Mouse (Mus musculus) retina, postnatal 7 days (tissue): ENCODE data around the gene Mad1l1.
"Not testable (repeated sequence)": the region's sequence is repeated elsewhere in the genome, so short reads cannot be mapped to it uniquely, and the experiment has no call there.

Experiments used
- DNase-seq: peaks from one replicate; pipeline ENCODE4 v3.0.0-alpha.2; 2012; ENCODE audit warnings: low read depth, low spot score

The Mad1l1 gene

GRCm38 (mm10) chr5:140013652-140014051, 307.7 kb downstream of the Mad1l1 start:
- no peak for DNase-seq

- DNase-seq = no peak
These were observed 308.9 kb downstream of the Mad1l1 start for GRCm38 (mm10) chr5:140012286-140012967.

DNA sequence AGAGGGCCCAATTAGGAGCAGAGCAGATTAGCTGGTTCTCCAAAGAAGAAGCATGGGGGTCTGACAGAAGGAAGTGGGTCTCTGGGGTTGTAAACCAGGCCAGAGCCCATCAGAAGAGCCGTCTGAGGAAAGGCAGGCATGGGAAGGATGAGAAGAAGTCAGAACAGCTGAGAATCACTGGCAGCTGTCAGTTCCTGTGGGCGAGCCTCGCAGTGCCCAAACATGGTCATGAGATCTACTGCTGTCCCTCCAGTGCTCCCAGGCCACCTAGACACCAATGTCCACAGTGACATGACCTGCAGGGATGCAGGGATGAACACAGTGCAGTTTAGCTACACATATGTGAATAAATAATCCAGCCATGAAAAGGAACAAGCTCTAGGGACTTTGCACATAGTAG, 310.9 kb downstream of the Mad1l1 start:
- no peak for DNase-seq

- DNase-seq = no peak
These were observed 312.2 kb downstream of the Mad1l1 start for GRCm38 (mm10) chr5:140009083-140009655.

DNA sequence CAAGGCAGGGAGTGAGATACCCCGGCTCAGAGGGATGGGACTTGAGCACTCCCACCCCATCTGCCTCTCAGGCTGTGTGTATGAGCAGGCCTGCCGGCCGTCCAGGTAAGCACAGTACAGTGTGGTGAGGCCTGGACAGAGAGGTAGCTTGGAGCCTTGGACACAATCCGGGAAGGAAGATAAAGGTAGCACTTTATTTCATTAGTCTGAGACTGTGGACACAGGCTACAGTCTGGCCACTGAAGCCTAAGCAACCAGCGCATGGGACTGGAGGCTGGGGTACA, 312.9 kb downstream of the Mad1l1 start:
- no peak for DNase-seq

- peak; percentile 82 for DNase-seq
These were observed 313.5 kb downstream of the Mad1l1 start for GRCm38 (mm10) chr5:140007656-140008522.

DNA sequence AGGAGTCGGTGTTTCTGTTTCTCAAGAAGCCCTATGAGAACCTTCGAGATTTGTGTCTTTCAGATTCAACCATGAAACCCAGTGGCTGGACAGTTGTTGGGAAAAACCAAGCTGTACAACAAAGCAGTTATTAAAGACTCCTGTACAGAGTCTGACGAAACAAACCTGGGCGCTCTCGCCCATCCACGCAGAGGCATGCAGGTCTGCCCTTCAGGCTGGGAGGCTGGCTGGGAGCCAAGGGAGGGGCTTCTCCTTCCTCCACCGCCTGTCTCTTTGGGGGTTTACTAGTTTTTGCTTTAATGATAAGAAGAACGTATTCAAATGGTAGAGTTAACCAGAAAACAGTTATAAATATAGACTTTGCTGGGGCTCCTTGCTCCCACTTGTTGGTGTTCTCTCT, 314.5 kb downstream of the Mad1l1 start:
- DNase-seq = no peak

DNA sequence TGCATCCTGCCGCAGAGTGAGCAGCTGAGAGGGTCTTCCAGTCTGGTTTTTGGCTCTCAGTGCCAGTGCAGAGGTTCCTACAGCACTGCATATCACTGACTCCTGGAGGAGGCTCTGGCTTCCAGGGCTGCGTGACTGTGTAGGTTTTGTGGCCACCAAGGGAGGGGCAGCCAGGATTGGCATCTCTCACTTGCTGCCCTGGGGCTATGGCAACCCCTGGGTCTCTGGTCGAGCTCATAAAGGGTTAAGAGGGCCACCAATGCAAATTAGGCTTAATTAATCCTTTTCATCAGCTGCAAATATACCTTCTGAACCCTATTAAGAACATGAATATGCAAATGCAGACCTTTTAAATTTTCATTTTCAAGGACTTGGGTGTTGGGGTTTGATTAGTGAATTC, 318.8 kb downstream of the Mad1l1 start:
- no peak for DNase-seq

DNA sequence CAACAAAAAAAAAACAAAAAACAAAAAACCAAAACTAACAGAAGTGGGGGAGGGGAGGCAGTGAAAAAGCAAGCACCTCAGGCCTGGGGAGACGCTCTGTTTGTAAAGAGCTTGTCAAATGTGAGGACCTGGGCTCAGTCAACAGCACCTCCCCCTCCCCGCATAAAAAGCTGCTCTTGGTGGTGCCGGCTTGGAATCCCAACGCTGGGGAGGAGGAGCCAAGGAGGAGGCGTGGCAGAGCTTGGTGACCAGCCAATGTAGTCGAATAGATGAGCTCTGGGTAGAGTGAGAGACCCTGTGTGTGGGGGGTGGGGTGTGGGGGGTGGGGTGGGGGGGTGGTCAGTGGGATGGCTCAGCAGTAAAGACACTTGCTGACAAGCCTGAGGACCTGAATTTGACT, 322.4 kb downstream of the Mad1l1 start:
- no peak for DNase-seq

GRCm38 (mm10) chr5:139998321-139998720, 323.0 kb downstream of the Mad1l1 start:
- DNase-seq = not testable (repeated sequence)

- no peak for DNase-seq
These were observed 329.8 kb downstream of the Mad1l1 start for GRCm38 (mm10) chr5:139991531-139991930.

- DNase-seq = no peak
These were observed 336.1 kb downstream of the Mad1l1 start for GRCm38 (mm10) chr5:139985073-139985746.

DNA sequence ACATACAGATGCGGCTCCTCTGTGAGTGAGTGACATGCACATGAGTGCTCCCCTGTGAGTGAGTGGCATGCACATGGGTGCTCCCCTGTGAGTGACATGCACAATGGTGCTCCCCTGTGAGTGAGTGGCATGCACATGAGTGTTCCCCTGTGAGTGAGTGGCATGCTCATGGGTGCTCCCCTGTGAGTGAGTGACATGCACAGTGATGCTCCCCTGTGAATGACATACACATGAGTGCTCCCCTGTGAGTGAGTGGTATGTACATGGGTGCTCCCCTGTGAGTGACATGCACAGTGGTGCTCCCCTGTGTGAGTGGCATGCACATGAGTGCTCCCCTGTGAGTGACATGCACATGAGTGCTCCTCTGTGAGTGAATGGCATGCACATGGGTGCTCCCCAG, 339.4 kb downstream of the Mad1l1 start:
- DNase-seq = no peak

GRCm38 (mm10) chr5:139979371-139979770, 342.0 kb downstream of the Mad1l1 start:
- DNase-seq = no peak

DNA sequence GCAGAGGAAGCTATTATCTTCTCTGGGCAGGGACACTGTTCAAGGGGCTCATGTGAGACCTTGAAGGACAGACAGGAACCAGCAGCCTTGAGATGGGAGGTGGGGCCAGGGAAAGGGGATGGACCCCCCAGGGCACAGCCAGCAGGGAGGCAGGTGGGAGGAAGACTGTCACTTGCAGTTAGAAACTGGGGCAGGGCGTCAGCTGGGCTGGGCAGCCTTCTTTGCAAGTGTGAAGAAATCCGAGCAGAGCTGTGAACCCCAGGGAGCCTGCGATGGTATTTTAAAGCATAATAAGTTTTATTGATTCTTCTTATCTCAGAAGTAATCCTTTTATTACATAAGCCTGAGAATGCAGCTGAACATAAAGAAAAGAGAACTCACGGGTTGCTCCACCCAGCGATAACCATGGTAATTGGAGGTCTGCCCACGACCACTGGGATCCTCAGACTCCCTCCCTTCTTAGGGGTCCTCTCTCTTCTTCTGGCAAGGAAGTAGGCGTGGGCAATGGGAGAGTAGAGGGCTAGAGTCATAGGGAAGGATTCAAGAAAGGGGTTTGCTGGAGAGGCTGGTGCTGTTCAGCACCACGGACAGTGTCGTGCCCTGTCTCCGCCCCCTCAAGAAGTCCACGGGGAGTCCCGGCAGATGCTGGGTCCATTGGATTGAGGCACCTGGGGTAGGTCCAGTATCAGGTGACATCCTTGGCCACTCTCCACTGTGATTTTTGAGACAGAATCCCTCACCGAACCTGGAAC, 342.7 kb downstream of the Mad1l1 start:
- DNase-seq = no peak

DNA sequence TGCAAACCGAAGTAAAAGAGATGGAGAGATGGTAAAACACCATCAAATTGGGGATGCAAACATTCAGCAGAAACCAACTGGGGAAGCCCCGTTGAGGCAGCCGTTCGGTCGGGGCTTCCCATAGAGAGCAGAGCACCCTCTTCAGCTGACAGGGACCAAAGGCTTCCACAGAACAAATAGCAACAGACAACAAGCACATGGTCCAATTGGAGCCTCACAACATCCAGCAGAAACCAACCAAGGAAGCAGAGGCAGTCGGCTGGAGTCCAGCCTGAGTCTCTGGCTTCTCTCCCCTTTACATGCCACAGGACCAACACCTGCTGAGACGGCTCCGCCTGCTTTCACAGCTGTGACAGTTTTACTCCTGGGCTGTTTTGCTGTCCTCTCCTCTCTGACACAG, 343.9 kb downstream of the Mad1l1 start:
- no peak for DNase-seq

DNA sequence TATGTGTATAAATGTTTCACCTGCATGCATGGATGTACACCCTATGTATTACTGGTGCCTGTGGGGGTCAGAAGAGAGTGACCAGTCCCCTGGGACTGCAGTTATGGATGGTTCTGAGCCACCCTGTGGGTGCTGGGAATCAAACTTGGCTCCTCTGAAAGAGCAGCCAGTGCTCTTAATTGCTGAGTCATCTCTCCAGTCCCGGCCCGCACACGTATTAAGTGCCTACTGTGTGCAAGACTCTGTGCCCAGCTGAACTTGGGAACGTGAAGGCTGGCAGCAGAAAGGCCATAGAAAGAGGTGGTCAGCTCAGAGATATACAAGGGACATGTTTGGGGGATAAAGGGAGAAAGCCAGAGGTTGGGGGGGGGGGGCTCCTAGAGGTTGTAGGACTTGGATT, 344.8 kb downstream of the Mad1l1 start:
- no peak for DNase-seq

GRCm38 (mm10) chr5:139970186-139970631, 351.1 kb downstream of the Mad1l1 start:
- DNase-seq = no peak

DNA sequence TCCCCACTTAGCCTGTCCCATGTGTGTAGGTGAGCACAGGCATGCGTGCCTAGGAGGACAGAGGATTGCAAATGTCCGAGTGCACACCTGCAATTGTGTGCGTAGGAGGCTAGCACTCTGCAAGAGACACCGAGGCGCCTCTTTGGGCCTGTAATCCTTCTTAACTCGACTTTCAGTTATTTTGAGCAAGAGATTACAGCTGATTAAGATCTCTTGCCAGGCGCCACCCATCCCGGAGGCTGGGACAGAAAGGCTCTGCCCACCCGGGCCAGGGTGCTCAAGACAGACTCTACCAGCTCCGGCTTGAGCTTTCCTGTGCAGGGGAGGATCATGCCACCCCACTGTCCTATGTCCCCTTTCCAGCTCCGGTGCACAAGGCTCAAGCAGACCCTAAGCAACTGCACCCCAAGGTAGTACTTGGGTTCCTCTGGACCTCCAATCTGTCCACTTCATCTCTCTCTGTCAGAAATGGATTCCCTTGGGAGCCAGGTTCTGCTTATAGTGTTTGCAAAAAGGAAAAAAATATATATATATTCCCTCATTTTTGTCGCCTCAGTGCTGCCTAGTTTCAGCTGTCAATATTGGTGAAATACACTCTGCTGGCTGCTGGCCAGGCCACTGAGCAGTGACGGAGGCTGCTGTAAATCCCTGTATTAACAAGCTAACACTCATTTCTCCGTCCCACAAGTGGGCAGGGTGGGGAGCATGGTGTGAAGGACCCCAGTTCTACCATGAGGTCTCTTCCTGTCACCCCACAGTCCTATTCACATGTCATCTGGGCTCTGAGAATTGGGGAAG, 352.0 kb downstream of the Mad1l1 start:
- peak; percentile 57 for DNase-seq

DNA sequence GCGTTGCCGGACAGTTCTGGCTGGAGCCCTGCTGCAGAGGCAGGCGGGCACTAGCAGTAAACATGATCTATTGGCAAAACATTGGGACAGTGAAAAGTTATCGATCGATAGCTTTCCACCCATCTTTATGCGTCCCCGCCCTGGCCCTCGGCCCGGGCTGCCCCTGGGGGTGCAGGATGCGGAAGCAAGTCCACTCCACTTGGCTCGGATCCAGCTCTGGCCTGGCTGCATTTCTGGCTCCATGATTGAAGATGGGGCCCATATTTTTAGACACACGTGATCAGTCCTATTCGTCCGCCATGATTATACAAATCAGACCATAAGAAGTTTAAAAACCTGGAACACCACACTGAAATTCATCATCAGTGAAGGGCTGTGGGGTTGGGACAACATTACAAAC, 355.8 kb downstream of the Mad1l1 start:
- DNase-seq = no peak

- DNase-seq = no peak
These were observed 357.0 kb downstream of the Mad1l1 start for GRCm38 (mm10) chr5:139964391-139964790.
